9 mouse cellular contexts compared by ENCODE assay signal in the genomic region with DNA sequence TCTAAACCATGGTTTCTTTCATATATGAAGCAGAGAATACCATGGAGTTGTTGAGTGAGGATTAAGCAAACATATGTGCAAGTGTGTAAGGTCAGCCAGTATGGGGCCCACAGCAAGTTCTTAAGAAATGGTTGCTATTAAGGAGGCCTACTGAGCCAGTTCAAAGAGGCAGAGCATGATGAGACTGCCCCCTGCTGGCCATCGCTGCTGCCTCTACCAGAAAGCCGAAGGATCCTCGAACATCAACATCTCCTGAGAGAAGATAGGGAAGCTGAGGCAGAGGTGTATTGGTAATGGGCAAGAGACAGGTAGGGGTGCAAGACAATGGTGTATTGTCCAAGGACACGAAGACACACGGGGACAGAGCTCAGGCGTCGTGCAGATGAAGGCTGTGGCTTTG. TPM values are rescaled to one million over a fixed set of nuclear protein-coding genes. Genes with fewer than 3 reads are reported as not detected.
A peak's percentile ranks its signal among the peaks of the same experiment; 100 is the strongest.
DNase-seq lines count a peak whose midpoint lies in the region; ATAC-seq and TF ChIP-seq lines count a peak whose summit lies in the region.
"Had no signal": no experiment of that assay in that cellular context is flagged by ENCODE, and none has a peak within 500 bp of the region (broad histone marks: within the 10 kb centered on the region; RNA-seq: fewer than 3 reads in every experiment).

No protein-coding gene starts in this region.

- no peak for TF ChIP-seq EP300 in CH12.LX (IDR thresholded peaks at IDR 0.05; ENCODE audit: low read length)

- H3K36me3 ChIP-seq in CH12.LX (replicated peaks in 1 of 2; ENCODE audit: control insufficient read depth in 1 of 2, insufficient read depth in 1 of 2, low read length in 1 of 2): no peaks in the 10 kb centered on the region
- H3K36me3 ChIP-seq: limb, embryonic 12.5 days had no signal

- TF ChIP-seq CTCF in CH12.LX (conservative IDR thresholded peaks at IDR 0.05 in 1 of 2, IDR thresholded peaks at IDR 0.05 in 1 of 2; ENCODE audit: low read depth in 2 of 2, low read length in 2 of 2): peak; percentile 46 to 78

- in situ Hi-C loops in CH12.LX (cut with MboI; ENCODE audit: low pct_ligation_motif_present, low pct_unique_long_range_greater_than_20kb, low sequenced_read_pairs): no loop called here

- peaks cover 6% of the 10 kb centered on the region for H3K9me3 ChIP-seq in CH12.LX (replicated peaks; ENCODE audit: low read length)
- H3K9me3 ChIP-seq: limb, embryonic 12.5 days had no signal

- peaks cover 63% of the 10 kb centered on the region for H3K27me3 ChIP-seq in CH12.LX (replicated peaks)
- H3K27me3 ChIP-seq: limb, embryonic 12.5 days had no signal

- TF ChIP-seq RAD21 in CH12.LX (IDR thresholded peaks at IDR 0.05; ENCODE audit: low read depth, low read length): peak; percentile 64

- intact Hi-C loops in heart, postnatal 25 days (cut with DNase I): loop anchor here (1.0 kb wide), 1 partner anchor 130 kb away; no protein-coding TSS in a partner anchor

- peak; percentile 67 for ATAC-seq in frontal cortex, adult (ENCODE audit: low TSS enrichment)
- no peak for ATAC-seq in erythroblast, adult 5-6 weeks (replicated peaks; ENCODE audit: low FRiP score, poor library complexity, severe bottlenecking)

- no peaks in the 10 kb centered on the region for H3K79me2 ChIP-seq in CH12.LX (replicated peaks; ENCODE audit: control insufficient read depth, extremely low read depth, insufficient read depth, poor library complexity, severe bottlenecking)

- no peak overlapping the region for H3K9ac ChIP-seq in CH12.LX (ENCODE audit: insufficient read depth, low read depth)
- H3K9ac ChIP-seq: limb, embryonic 12.5 days had no signal

- TF ChIP-seq POLR2A in CH12.LX (IDR thresholded peaks at IDR 0.05; ENCODE audit: low read depth, low read length): no peak

- H3K4me3 ChIP-seq in CH12.LX (replicated peaks in 1 of 3; ENCODE audit: low read depth in 2 of 3, low read length in 2 of 3, poor library complexity in 1 of 3): no peak overlapping the region
- H3K4me3 ChIP-seq: limb, embryonic 12.5 days had no signal

- H3K4me1 ChIP-seq in CH12.LX (ENCODE audit: control insufficient read depth in 1 of 2, insufficient read depth in 2 of 2): no peaks in the 10 kb centered on the region

- dilution Hi-C loops in CH12.LX (cut with MboI; ENCODE audit: extremely low pct_ligation_motif_present, extremely low pct_unique_long_range_greater_than_20kb, low sequenced_read_pairs): no loop called here

- peak; percentile 46 for DNase-seq in heart, postnatal 4 days
- no peak for DNase-seq in heart, postnatal 25 days (ENCODE audit: low spot score)
- DNase-seq in CH12.LX (ENCODE audit: extremely low read depth): peak; percentile 49
- DNase-seq in c-Kit-positive CD71-positive TER-119-positive erythroid progenitor cells, embryonic 14.5 days (ENCODE audit: low spot score): peak; percentile 27
- DNase-seq in layer of hippocampus, postnatal 25 days (ENCODE audit: extremely low spot score in 1 of 2, low spot score in 1 of 2): peak; percentile 56 to 82
- peak; percentile 29 for DNase-seq in naive thymus-derived CD4-positive, alpha-beta T cell, adult 2 months (ENCODE audit: low read depth)

- no peak overlapping the region for H3K4me2 ChIP-seq in CH12.LX (ENCODE audit: insufficient read depth, low read depth, poor library complexity, severe bottlenecking)
- H3K4me2 ChIP-seq: limb, embryonic 12.5 days had no signal

- no peak overlapping the region for H3K27ac ChIP-seq in CH12.LX (ENCODE audit: insufficient read depth, low read depth)
- H3K27ac ChIP-seq: limb, embryonic 12.5 days had no signal

TF ChIP-seq in CH12.LX, 34 proteins besides CTCF, POLR2A, EP300 and RAD21:
- TF ChIP-seq SMC3 (IDR thresholded peaks at IDR 0.05; ENCODE audit: low read depth, low read length) (peak; percentile 76), NRF1 (IDR thresholded peaks at IDR 0.05; ENCODE audit: low read depth, low read length) (no peak)

RNA-seq across cellular contexts. Expression of a gene that starts 12.1 kb away (rescaled TPM):
- total RNA-seq in heart, postnatal 4 days (2021): 10 to 100 TPM; 13.1 to 14.2 TPM
- total RNA-seq in heart, postnatal 25 days (2021): 1 to 10 TPM; 7.4 to 8.6 TPM
- total RNA-seq in CH12.LX (2012; rRNA removed) (not detected in 2 replicates), CH12.LX (2014; rRNA removed) (not detected in 2 replicates)
- not detected in 2 replicates for polyA plus RNA-seq in CH12.LX (2012; ENCODE audit: insufficient read length, low read depth)
- total RNA-seq in layer of hippocampus, postnatal 25 days (2021): under 1 TPM in 1 of 2 experiments, not detected in 1; 0.28 TPM
- not detected in 2 replicates for total RNA-seq in erythroblast, adult 5-6 weeks (2015; ENCODE audit: low replicate concordance)
- total RNA-seq in erythroblast, adult 5-6 weeks (2017; ENCODE audit: low replicate concordance): not detected in 2 replicates

RNA-seq across cellular contexts. Expression of a gene that starts 14.5 kb away (rescaled TPM):
- not detected for total RNA-seq in heart, postnatal 4 days (2021)
- total RNA-seq in heart, postnatal 25 days (2021): not detected
- total RNA-seq in CH12.LX (2012; rRNA removed) (under 0.01 and 0.04 TPM in 2 replicates), CH12.LX (2014; rRNA removed) (not detected in 2 replicates)
- not detected in 2 replicates for polyA plus RNA-seq in CH12.LX (2012; ENCODE audit: insufficient read length, low read depth)
- under 1 TPM; 0.14 to 0.27 TPM for total RNA-seq in layer of hippocampus, postnatal 25 days (2021)
- total RNA-seq in erythroblast, adult 5-6 weeks (2015; ENCODE audit: low replicate concordance): not detected in 2 replicates
- not detected in 2 replicates for total RNA-seq in erythroblast, adult 5-6 weeks (2017; ENCODE audit: low replicate concordance)

RNA-seq across cellular contexts. Expression of a gene that starts 46.4 kb away (rescaled TPM):
- 10 to 100 TPM; 72.8 to 79.6 TPM for total RNA-seq in heart, postnatal 4 days (2021)
- total RNA-seq in heart, postnatal 25 days (2021): 10 to 100 TPM; 52.4 to 54.4 TPM
- not detected in 2 replicates for total RNA-seq in CH12.LX (2012; rRNA removed)
- not detected in 2 replicates for total RNA-seq in CH12.LX (2014; rRNA removed)
- polyA plus RNA-seq in CH12.LX (2012; ENCODE audit: insufficient read length, low read depth): not detected in 2 replicates
- 10 to 100 TPM; 42.6 to 48.4 TPM for total RNA-seq in layer of hippocampus, postnatal 25 days (2021)
- total RNA-seq in erythroblast, adult 5-6 weeks (2015; ENCODE audit: low replicate concordance): not detected in 2 replicates
- total RNA-seq in erythroblast, adult 5-6 weeks (2017; ENCODE audit: low replicate concordance): not detected in 2 replicates

Comparison
In these comparisons a context has a peak if more than half of its experiments do, and no peak if none do; other contexts are left out.
1. RNA of a gene that starts 12.1 kb away (total RNA-seq): 13.1 to 14.2 TPM in heart, postnatal 4 days and 7.4 to 8.6 TPM in heart, postnatal 25 days; 0.28 TPM in layer of hippocampus, postnatal 25 days, not detected in CH12.LX and not detected in erythroblast, adult 5-6 weeks; every median in the first group is over 4 times any median in the second.
2. RNA of a gene that starts 46.4 kb away (total RNA-seq): 72.8 to 79.6 TPM in heart, postnatal 4 days, 52.4 to 54.4 TPM in heart, postnatal 25 days and 42.6 to 48.4 TPM in layer of hippocampus, postnatal 25 days; not detected in CH12.LX and not detected in erythroblast, adult 5-6 weeks; every median in the first group is over 10 times any median in the second.